Mouse (Mus musculus) layer of hippocampus, postnatal 10 days (tissue): ENCODE data around the gene Myadml2. TPM values are rescaled to one million over a fixed set of nuclear protein-coding genes. Genes with fewer than 3 reads are reported as not detected.

ENCODE experiments used
- DNase-seq, 2 experiments: peaks; one replicate each; pipeline ENCODE4 v3.0.0; 2021; ENCODE audit warnings: low spot score in 2 of 2
- total RNA-seq, 2 experiments: library from RNA; stranded (reverse); gene quantifications; 2 replicates each; pipeline ENCODE4 v1.2.3; 2021

The Myadml2 gene
- total RNA-seq, 2 experiments from 2014 or later, result 1.1 to 2.1 TPM

DNA sequence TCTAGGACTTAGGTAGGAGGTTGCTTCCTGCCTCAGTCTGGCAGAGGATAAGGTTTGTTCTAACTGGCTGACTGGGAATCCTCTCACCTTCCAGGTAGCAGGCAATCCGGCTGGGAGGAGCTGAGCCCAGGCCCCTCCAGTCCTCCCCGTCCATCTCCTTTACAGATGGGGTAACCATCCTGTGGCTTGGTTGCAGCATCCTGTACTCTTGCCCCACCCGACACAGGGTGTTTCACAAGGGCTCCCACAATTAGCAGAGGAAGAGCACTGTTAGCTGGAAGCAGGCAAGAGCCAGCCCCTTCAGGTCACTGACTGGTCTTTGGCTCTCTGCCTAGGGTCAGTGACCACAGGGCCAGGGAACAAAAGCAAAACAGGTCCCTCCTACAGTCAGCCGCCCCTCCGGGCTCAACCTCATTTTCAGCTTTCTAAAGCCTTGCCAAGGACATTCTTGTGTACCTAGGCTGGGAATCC, 17.5 kb downstream of the Myadml2 start:
- DNase-seq, result no peak

DNA sequence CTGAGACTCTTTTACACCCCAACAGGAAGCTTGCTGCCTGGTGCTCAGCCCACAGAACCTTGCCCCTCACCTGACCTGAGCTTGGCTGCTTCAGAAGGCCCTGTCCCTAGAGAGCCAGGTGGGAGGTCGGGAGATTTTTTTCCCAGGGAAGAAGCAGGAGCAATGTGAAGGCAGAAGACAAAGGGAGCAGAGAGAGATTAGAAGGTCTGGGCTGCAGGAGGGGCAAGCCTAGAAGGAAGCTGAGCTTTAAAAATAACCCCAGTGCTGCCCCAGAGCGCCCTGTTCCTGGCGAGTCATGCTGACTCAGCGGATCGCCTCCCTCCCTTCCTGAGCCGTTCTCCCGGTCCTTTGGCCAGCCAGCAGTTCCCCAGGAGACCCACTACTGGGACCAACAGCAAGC, 18.0 kb downstream of the Myadml2 start:
- DNase-seq, result peak in 1 of 2 experiments; percentile 34

DNA sequence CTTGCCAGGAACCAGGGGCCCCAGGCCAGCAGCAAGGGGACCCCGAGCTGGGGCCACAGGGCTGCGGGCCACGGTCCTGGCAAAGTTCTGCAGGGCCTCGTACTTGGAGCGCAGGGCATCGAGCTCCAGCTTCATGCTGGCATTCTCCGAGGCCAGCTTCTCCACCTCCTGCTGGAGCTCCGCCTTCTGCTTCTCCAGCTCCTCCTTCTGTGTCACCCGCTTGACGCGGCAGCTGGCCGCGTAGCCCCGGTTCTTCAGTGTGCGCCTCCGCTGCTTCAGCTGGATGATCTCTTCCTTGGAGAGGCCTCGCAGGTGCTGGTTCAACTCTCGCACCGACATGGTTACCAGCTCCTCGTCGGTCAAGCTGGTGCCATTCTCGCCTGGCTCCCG, 18.6 kb downstream of the Myadml2 start:
- DNase-seq, result no peak

DNA sequence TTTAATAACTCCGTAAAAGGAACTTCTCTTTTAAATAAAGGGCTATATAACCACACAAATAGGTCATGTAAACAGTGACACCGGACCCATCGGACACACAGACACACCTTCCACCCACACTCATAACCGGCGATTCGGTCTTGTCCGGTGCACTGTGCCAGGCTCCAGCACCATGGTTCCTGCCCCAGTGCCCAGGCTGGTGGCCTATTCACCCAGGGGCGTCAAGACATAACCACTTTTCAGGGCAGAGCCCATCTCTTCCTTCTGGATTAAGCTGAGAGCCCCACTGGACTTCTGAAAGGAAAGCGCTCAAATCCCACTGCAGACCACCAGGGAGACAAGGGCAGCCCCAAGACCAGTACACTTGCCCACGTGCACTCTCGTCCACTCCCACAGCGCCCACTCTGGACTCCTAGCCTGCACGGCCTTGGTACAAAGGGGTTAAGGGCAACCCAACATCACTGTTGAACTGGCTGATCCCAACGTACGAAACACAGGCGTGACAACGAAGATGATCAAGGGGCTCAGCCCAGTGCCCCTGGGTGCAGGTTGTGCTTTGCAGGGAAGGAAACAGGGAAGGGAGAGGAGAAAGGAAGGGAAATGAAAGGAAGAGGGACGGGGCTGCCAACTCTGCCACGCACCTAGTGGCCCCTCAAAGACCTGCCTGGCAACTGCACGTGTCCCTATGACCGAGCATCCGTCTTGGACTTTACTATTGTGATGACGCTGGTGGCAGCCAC, 19.2 kb downstream of the Myadml2 start:
- peak in 1 of 2 experiments; percentile 8 for DNase-seq

DNA sequence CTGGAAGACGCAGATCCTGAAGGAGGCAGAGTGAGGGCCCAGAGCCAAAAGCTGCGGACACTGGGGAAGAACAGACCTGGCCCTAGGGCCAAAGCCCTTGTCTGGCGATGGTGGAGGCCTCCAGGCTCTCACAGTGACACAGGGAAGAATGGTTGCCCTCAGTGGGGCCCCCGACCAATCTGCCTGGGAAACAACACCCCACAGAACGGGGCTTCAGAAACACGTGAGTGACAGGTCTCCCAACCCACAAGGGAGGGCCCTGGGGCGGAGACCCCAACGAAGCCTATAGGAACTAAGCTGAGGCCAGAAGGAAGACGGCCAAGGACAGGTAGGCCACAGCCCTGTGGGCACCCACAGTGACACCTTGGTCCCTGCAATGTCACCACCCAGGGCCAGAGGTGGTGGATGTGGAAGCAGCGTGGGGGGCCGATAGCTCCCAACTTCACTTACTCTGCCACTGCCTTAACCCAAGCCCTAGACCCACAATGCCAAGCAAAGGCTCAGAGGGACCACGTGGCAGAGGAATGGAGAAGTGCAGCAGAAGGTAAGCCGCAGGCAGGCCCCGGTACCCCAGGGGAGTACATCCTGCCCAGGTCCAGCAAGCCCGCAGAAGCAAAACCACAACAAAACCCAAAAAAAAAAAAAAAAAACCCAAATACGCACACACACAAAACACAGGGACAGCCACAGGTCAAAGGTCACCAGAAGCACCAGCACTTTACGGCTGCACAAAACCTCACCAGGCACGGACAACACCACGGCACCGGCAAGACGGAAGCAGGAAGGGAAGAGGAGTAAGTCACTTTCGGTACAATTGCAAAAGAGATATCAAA, 20.3 kb downstream of the Myadml2 start:
- DNase-seq, result peak in 1 of 2 experiments; percentile 10

DNA sequence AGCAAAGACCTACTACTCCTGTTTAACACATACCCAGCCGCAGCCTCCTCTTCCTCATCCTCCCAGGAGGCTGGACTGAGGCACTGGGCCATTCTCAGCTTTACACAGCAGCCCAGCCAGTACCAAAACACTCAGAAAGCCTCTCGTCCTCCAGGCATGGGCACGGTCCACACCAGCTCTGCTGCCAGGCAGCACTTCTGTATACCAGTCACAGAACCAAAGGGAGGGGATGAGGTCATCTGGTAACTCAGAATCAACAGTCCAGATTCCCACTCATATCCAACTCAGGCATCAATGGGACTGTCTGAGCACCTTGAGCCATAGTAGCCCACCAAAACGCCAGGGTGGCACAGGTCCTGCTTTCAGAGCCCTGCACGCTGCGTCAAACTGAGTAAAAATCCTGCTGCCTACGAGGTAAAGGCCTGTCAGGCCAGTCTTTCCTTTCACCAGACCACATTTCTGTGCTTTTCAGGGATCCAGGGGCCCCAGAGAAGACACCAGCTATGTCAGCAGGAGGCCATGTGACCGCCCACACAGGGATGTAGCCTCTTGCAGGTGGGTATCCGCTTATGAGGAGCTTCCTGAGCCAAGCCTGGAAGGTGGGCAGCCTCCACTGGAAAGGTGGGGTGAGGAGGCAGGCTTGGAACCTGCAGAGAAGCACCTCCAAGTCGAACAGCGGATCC, 21.0 kb downstream of the Myadml2 start:
- DNase-seq, result peak in 1 of 2 experiments; percentile 13

DNA sequence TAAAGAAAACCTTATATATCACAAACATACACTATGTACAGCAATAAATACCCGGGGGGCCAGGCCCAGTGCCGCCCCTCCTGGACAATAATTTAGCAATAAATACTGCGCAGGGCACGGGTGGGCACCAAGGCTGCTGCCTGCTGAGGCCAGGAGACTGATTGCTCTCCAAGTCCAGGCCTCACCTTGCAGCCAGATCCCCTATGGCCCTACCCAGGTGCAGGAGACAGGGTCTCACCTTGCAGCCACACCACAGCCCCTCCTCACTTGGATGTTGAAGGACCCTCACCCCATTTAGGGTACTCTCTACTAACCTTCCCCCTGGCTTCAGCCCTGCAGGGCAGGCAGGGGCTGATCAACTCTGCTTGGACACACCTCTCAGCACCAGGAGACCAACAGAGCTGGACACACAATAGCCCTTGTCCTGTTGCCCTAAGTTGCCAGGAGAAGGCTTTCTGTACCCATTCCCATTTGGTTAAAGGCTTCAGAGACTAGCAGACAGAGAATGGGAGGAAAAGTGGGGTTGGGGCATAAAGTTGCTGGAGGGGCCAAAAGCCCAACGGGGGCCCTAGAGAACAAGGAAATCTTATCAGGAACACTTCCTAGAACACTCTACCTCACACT, 22.7 kb downstream of the Myadml2 start, which contains the start of gene Sirt7:
Sirt7 (minus strand) TSS at position 89 of the 624 bp plus-strand sequence.
- DNase-seq, result no peak

DNA sequence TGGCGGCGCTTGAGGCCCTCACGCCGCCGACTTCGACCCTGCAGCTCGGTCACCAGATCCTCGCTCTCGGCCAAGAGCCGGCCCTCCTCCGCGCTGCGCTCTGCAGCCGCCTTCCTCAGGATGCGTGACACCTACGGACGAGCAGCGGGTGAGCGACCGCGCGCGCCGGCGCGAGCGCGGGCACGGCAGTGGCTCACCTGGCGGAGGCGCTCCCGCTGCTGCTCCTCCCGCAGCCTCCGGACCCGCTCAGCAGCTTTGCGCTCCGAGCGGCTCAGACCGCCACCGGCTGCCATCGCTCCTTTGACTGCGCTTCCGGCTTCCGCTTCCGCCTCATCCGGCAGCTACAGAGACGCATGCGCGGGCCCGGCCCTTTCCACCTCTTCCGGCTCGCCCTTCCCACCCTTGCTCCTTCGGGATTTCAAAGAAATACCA, 23.3 kb downstream of the Myadml2 start:
- DNase-seq, result peak; percentile 76 to 84

DNA sequence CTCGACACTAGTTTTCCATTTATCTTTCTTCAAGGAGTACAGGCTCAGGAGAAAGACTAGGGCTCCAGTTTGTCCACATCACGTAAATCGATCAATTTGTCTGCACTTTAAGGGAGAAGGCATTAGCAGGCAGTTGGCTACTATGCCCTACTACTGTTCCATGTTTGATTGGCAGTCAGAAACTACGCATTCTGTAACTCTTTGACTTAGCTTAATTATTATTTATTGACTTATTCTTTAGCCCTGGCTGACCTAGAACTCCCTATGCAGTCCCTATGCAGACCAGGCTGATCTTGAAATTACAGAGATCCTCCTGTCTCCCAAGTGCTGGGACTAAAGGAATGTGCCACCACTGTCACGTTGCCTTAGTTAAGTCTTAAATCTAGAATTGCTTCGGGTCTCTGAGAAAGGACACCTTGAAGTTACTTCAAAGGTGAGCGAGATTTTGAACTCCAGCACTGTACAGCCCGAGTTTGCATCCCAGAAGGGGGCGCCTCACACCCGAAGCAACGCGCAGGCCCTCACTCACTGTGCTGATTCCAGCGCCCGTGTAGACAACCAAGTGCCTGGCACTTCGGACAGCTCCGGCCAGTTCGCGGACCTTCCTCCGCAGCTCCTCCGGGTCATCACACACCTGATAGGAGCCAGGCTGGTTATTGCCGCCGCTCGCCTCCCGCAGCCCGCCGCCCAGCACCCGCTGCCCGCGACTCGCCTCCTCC, 23.8 kb downstream of the Myadml2 start:
- peak; percentile 67 to 76 for DNase-seq

DNA sequence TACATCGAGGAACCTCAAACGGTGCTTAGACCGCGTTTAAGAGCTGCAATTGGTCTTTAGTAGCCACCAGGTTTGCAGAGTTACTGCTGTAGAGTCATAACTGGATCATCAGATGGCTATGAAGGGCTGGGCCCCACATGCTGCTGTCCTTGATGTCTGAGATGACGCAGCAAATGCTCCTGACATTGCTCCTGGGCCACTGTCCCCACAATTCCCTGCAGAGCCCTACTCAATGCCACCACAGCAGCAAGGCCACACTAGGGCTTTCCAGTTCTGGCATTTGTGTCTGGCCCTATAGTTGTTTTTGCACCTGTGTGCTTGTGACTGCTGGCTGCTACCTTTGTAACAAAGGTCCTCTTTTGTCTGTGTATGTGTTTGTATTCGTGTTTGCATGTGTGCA, 25.2 kb downstream of the Myadml2 start:
- DNase-seq, result no peak

DNA sequence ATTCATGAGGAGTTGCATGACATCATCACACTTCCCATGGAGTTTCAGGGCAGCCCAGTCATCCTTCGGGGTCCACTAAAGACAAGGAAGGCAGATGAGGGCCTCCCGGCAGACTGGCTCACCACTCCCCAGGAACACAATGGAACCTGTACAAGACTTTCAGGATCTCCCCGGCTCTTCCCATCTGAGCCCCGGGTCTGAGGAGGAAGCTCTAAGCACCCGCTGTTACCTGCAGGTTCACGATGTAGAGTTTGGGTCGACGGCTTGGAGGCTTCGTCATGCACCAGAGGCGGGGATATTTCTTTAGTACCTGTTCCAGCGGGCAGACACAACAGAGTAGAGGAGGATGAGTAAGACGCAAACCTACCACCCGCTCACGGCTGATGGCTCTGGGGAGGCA, 27.8 kb downstream of the Myadml2 start:
- DNase-seq, result no peak

DNA sequence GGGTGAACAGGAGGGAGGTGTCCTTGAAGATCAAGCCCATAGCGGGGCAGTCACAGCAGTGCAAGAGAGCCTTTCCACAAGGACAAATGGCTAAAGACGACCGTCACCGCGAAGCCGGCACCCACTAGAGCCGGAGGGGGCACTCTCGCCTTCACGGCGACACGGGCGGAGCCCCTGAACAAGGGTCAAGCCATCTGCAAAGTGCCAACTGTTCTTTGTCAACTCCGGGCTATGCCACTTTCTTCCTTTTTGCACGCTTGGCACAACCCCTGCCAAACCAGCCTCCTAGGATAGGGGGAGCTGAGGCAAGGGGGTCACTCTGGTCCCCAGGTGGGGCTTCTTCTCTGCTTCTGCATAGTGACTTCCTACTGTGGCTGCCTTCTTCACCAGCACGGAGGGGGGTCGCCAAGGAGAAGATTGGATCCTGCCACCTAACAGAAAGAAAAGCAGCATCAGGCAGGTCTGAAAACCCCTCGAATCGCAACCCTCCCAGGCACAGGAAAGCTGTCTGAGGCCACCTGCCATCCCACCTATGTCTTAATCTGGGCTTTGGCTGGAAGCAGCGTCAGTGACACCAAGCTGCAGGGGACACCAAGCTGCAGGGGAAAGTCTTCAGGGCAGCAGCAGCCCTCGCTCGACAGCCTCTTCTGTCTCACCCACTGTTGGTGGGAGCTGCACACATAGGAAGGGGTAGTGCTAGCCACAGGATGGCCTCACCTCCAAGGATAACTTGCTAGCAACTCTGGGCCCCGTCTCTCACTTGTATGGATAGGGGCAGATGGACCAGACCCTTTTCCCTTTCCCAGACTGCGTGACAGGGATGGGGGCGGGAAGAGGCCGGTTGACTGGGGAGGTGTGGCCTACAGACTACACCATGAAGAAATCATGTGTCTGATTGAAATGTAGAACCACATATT, 29.1 kb downstream of the Myadml2 start:
- peak in 1 of 2 experiments; percentile 13 for DNase-seq

DNA sequence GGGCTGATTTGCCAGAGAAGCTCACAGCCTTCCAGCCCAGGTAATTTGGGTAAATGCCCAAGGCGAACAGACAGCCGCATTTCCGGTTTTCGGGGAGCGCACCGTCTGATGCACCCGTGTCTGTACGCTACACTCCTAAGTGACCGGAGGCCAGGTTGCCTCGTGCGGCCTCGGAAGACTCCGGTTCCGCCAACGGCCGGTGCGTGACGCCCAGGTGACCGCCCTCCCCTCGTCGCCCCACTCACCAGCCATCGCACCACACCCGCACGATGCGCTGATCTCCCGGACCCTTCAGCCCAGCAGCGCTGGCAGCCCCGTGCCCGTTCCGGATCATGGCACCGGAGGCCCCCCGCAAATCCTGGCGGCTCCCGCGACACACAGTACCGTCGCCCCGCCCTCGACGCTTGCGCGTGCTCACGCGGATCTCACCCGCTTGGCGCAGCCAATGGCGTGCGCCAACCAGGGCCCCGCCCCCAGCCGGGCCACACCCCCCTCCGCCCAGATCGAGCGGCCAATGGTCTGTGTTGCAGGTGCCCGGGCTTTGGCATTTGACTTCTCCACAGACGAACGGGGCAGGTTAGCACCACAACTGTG, 30.3 kb downstream of the Myadml2 start, which contains the start of gene Pcyt2:
Pcyt2 (minus strand) TSS at position 418 of the 594 bp plus-strand sequence.
- DNase-seq, result peak; percentile 88 to 92

DNA sequence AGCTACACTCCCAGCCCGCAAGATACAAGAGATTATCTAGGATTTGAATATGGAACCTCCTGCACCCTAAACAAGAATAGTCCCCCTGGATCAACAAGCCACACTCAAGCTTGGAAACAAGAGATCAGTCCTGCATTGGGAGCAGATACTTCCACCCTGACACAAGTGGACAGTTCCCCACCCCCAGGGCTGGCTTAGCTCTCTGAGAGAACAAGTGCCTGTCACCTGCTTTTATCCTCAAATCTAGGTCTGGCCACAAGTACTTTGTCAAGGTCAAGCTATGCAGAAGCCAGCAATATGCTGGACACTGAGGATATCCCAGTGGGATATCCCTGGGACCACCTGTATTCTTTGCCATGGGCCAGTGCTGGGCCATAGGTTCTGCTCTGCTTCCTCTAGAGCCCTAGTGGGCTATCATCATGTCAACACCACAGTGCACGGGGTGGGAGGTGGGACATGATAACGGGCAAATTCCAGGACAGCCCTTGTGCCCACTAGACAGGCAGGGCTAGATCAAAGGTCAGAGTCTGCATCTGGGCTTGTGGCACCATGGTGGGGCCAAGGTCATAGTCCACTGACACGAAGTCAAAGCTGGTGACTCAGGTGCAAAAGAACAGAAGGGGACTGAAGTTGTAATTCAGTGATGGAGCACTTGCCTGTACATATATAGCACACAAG, 31.2 kb downstream of the Myadml2 start:
- DNase-seq, result peak in 1 of 2 experiments; percentile 11

DNA sequence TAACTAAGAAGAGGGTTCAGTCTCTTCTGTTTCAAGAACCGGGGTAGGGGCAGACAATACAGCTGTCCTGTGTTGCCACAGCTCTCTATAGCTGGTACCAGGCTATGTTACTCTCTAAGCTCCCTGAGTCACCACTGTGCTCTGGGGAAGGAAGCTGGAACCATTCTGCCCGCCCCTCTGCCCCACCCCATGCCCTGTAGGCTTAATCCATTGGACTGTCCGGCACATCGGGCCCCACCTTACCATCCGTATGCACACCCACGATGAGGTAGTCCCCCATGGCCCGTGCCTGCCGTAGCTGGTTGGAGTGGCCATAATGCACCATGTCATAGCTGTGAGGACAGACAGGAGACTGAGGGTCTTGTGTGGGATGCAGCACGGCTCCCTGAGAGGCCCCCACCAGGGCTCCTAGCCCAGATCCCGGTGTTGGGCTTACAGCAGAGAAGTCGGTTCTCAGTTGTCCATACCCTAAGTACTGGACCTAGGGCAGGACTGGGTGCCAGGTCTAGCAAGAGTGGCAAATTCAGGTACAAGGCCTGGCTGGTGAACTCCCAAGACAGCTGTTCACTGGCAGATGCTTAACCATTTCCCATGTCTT, 32.3 kb downstream of the Myadml2 start:
- DNase-seq, result peak in 1 of 2 experiments; percentile 12

DNA sequence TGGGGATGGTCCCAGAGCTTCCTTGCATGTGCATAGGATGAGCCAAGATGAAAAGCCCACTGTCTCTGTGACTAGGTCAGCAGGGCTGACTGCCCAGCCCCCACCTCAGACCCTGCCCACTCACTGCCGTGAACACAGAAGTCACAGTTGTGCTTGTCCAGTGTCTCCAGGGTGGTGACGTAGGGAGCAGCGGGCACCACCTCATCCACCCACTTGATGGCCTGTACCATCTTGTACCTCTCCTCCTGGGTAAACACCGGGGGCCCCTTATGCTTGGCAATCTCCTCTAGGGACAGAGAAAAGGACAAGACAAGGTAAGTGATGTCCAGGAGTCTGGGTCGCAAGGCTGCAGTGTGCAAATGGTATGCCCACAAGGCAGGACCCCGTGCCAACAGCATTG, 32.8 kb downstream of the Myadml2 start:
- DNase-seq, result no peak

DNA sequence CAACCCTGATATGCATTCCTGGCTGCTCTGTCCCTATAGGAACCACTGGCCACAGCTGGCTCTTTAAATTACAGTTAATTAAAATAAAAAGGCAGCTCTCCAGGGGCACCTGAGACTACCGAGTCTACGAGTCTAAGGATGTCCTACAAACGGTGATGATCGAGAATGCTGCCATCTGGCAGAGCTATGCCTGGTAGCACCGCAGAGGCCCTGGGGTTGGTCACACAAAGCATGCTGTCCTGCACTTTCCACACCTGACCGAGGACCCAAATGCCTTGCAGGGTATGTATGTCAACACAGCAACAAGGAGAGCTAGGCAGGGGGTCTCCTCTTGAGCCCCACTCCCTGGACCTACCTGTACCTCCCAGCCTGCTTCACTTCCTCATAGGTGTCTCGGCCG, 34.0 kb downstream of the Myadml2 start:
- DNase-seq, result no peak

DNA sequence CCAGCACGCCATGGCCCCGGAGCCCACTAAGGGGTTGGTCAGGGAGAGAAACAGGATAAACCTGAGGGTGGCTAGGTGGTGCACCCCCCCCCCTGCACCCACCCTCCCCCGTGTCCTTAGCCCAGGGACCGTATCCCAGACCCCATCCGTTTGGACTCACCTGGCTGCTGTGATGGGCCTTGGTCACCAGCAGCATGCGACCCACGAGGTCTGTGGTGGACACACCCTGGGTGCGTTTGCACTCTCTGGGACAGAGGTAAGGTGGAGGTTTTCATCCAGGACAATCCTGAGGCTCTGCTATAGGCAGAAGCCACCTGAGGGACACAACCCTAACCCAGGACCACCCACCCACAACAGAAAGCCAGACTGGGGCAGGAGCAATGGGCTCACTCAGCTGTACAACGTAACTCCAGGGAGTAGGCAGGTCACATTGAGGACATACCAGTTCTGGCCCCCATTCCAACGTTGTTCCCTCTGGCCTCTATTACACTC, 34.4 kb downstream of the Myadml2 start:
- no peak for DNase-seq
